Mouse (Mus musculus): ENCODE data around the gene Gm21149. TPM values are rescaled to one million over a fixed set of nuclear protein-coding genes. Genes with fewer than 3 reads are reported as not detected.
"Not testable (repeated sequence)": the region's sequence is repeated elsewhere in the genome, so short reads cannot be mapped to it uniquely, and the experiment has no call there.

Gene Gm21149
- total RNA-seq, 2 experiments from 2014 or later, result not detected

DNA sequence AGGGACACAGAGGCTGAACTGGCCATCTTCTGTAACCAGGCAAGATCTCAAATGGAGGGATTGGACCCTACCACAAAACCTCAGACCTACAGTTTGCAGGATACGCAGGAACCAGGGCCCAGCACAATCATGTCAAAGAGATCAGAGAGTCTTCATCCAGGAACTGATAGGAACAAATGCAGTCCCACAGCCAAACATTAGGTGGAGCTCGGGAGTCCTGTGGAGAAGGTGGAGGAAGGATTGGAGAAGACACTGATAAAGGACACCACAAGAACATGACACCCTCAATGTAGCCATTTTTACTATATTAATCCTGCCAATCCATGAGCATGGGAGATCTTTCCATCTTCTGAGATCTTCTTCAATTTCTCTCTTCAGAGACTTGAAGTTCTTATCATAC, 12.8 kb downstream of the Gm21149 start:
- DNase-seq (ENCODE audit: low spot score in 2 of 2), result not testable (repeated sequence)

DNA sequence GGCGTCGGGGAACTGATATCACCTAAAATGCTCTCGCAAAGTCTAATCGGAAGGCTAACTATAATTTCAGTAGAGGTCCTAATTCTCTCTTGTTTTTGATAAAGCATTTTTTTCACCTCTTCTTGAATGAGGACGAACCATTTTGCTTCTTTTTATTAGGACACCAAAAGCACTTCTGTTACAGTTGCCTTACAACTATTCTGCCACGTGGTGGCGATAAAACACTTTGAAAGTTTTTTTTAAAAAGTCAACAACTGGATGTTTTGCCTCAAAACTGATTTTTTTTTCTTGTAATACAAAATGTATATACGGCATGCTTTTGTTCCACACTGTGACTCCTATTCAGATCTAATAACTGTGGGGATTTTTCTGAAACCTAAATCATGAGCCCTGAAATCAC, 14.7 kb downstream of the Gm21149 start:
- not testable (repeated sequence) for DNase-seq (ENCODE audit: low spot score in 2 of 2)

DNA sequence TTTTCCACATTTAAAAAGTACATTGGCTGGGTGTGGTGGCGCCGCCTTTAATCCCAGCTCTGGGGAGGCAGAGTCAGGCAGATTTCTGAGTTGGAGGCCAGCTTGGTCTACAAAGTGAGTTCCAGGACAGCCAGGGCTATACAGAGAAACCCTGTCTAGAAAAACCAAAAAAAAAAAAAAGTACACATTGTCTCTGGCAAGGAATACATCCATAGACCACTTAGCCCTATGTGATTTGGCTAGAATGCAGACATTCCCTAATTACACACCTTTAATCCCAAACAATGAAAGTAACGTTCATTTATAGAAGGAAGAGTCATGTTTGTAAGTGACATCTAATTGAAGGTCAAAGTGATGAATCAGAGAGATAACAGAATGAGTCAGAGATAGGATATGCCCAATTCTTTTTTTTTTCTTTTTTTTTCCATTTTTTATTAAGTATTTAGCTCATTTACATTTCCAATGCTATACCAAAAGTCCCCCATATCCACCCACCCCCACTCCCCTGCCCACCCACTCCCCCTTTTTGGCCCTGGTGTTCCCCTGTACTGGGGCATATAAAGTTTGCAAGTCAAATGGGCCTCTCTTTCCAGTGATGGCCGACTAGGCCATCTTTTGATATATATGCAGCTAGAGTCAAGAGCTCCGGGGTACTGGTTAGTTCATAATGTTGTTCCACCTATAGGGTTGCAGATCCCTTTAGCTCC, 18.3 kb downstream of the Gm21149 start:
- not testable (repeated sequence) for DNase-seq (ENCODE audit: low spot score in 2 of 2)

Other genes starting within 250 kb of the Gm21149 start
- gene Gm21190, start 52.7 kb upstream of the Gm21149 start, total RNA-seq (2021), result not detected
- not detected for gene Gm21083, start 100.8 kb upstream of the Gm21149 start, total RNA-seq (2021)
- gene Speer4d, start 142.5 kb upstream of the Gm21149 start, total RNA-seq (2021), result not detected
- gene 4930572O03Rik, start 180.5 kb upstream of the Gm21149 start, total RNA-seq (2021), result not detected
- not detected for gene Speer4c, start 237.7 kb upstream of the Gm21149 start, total RNA-seq (2021)

All from gastrocnemius, postnatal 4 days (tissue).